In genomic region chr11:106045780-106046179, GRCm38 (mm10) we compare ENCODE assay signal across 37 mouse cellular contexts. TPM values are rescaled to one million over a fixed set of nuclear protein-coding genes. Genes with fewer than 3 reads are reported as not detected.
"Had no signal": no experiment of that assay in that cellular context is flagged by ENCODE, and none has a peak within 500 bp of the region (broad histone marks: within the 10 kb centered on the region; RNA-seq: fewer than 3 reads in every experiment).

No protein-coding gene starts in this region.

- H3K9ac ChIP-seq: heart, embryonic 13.5 days; heart, embryonic 15.5 days; hindbrain, embryonic 12.5 days; hindbrain, embryonic 14.5 days; intestine, embryonic 15.5 days; limb, embryonic 12.5 days; liver, embryonic 14.5 days had no signal

- H3K4me1 ChIP-seq: heart, embryonic 15.5 days; hindbrain, embryonic 12.5 days; intestine, embryonic 15.5 days; limb, embryonic 10.5 days; limb, embryonic 12.5 days had no signal

- H3K9me3 ChIP-seq: heart, embryonic 13.5 days; heart, embryonic 15.5 days; hindbrain, embryonic 12.5 days; intestine, embryonic 15.5 days; limb, embryonic 10.5 days; limb, embryonic 12.5 days had no signal

- DNase-seq: gastrocnemius, adult 2 months; gastrocnemius, postnatal 10 days; gastrocnemius, postnatal 25 days; heart, adult 11 months; heart, adult 2 months; heart, postnatal 14 days; heart, postnatal 36 days; kidney, adult 18-20 months; kidney, adult 8-10 months; kidney, postnatal 10 days; kidney, postnatal 25 days; kidney, postnatal 4 days; liver had no signal

- H3K27me3 ChIP-seq: heart, embryonic 13.5 days; heart, embryonic 15.5 days; hindbrain, embryonic 12.5 days; intestine, embryonic 15.5 days; limb, embryonic 12.5 days had no signal

- H3K4me2 ChIP-seq: heart, embryonic 11.5 days; heart, embryonic 13.5 days; heart, embryonic 15.5 days; hindbrain, embryonic 12.5 days; hindbrain, embryonic 14.5 days; intestine, embryonic 15.5 days; limb, embryonic 12.5 days had no signal

- H3K27ac ChIP-seq: gastrocnemius, adult 2 months; heart, adult 2 months; heart, embryonic 13.5 days; heart, embryonic 15.5 days; hindbrain, embryonic 12.5 days; hindbrain, embryonic 14.5 days; intestine, embryonic 15.5 days; layer of hippocampus, adult 2 months; left cerebral cortex, adult 2 months; limb, embryonic 10.5 days; limb, embryonic 12.5 days; liver, embryonic 14.5 days had no signal

- ATAC-seq: hindbrain, embryonic 16.5 days; inflammation-experienced regulatory T-cells, adult 6 months; intestine, embryonic 15.5 days; intestine, postnatal 0 days had no signal

- H3K4me3 ChIP-seq: gastrocnemius, adult 2 months; heart, adult 2 months; heart, embryonic 13.5 days; heart, embryonic 15.5 days; hindbrain, embryonic 12.5 days; intestine, embryonic 15.5 days; layer of hippocampus, adult 2 months; left cerebral cortex, adult 2 months; limb, embryonic 10.5 days; limb, embryonic 12.5 days had no signal

RNA-seq across cellular contexts. Expression of gene Kcnh6, which starts 37.9 kb away (rescaled TPM):
- total RNA-seq: gastrocnemius, adult 2 months; gastrocnemius, postnatal 10 days; gastrocnemius, postnatal 25 days; heart, adult 2 months had no signal

RNA-seq across cellular contexts. Expression of gene Ace3, which starts 51.3 kb away (rescaled TPM):
- total RNA-seq: gastrocnemius, adult 2 months; gastrocnemius, postnatal 10 days; gastrocnemius, postnatal 25 days; heart, adult 2 months; heart, postnatal 14 days; heart, postnatal 36 days; hematopoietic stem cell, adult 5-6 weeks; layer of hippocampus, adult 2 months; layer of hippocampus, postnatal 10 days; layer of hippocampus, postnatal 25 days; left cerebral cortex, adult 2 months; left cerebral cortex, postnatal 14 days; left cerebral cortex, postnatal 36 days had no signal
- polyA plus RNA-seq: frontal cortex, adult 2 months; heart, adult 2 months; heart, embryonic 11.5 days; heart, embryonic 13.5 days; heart, embryonic 15.5 days; heart, postnatal 0 days; hindbrain, embryonic 12.5 days; hindbrain, embryonic 14.5 days; hindbrain, embryonic 16.5 days; inflammation-experienced regulatory T-cells, adult 6 months; intestine, embryonic 15.5 days; intestine, postnatal 0 days; kidney, embryonic 14.5 days; kidney, embryonic 16.5 days; limb, embryonic 10.5 days; limb, embryonic 12.5 days; limb, embryonic 14.5 days; liver, embryonic 14.5 days had no signal
